Mouse (Mus musculus) liver, adult 2 months (tissue): ENCODE results near the gene Abi3.

Experiments used
- CTCF ChIP-seq: fragments of 200-500 bp; IDR thresholded peaks from 2 replicates; pipeline ENCODE4 v1.5.1; 2011; ENCODE audit warnings: low read depth, low read length, control low read depth
- POLR2A ChIP-seq: fragments of 200-500 bp; IDR thresholded peaks from 2 replicates; pipeline ENCODE4 v1.6.1; 2011; ENCODE audit warnings: low read length, control low read depth; ENCODE audit not compliant: insufficient read depth; ENCODE audit errors: extremely low read depth

DNA sequence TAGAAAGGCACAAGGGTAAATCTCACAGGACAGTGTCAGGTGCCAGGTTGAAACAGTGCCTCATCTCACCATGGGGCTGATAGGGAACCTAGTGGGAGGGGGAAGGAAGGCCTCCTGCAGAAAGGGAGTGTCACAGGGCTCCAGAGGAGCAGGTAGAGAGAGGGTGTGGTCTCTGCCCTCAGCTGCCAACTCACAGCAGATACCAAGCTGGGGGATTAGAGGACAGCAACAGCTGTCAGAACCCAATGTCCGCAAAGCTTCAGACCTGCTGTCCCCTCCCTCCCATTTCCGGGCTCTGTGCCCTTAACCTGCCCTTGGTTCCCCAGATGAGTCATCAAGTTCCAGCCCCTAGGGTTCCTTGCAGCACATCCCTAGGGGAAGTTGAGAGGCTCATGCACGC is 36.7 kb downstream of the Abi3 start:
- TF ChIP-seq POLR2A: no peak
- no peak for TF ChIP-seq CTCF
